Mouse (Mus musculus) large intestine, adult 2 months (tissue): Measurements from ENCODE around the gene Nedd4. TPM values are rescaled to one million over a fixed set of nuclear protein-coding genes. Genes with fewer than 3 reads are reported as not detected.
A peak's percentile ranks its signal among the peaks of the same experiment; 100 is the strongest.
"Not testable (repeated sequence)": the region's sequence is repeated elsewhere in the genome, so short reads cannot be mapped to it uniquely, and the experiment has no call there.

Experiments used
- DNase-seq: peaks from one replicate; pipeline ENCODE4 v3.0.0-alpha.2; 2012; ENCODE audit warnings: low read depth, low spot score
- WGBS: fragments of 180-500 bp; shearing (Covaris S2); methylation state at CpG from one replicate; pipeline ENCODE4 v1.1.7; 2018; 5-methylcytosine and 5-hydroxymethylcytosine counted together
- polyA plus RNA-seq: library from polyadenylated mRNA; depleted of rRNA; stranded (reverse); fragments of >200 nt; gene quantifications from 2 replicates; pipeline ENCODE4 v1.2.3, GENCODE M21; 2012; rRNA removed

Gene Nedd4
- 48.0 and 64.1 TPM in 2 replicates for polyA plus RNA-seq

GRCm38 (mm10) chr9:72661895-72662661 is at the start of gene Nedd4:
Gene Nedd4, plus strand, starts transcription at chr9:72662346.
- no peak for DNase-seq
- 1% methylated on average over 77 of the region's 83 CpGs for WGBS

GRCm38 (mm10) chr9:72613884-72614283 is 48.3 kb upstream of the Nedd4 start:
- DNase-seq = no peak
- WGBS = 65% methylated on average over 2 of the region's 2 CpGs

- DNase-seq = no peak
- 69% methylated on average over 6 of the region's 6 CpGs for WGBS
Measured at GRCm38 (mm10) chr9:72614786-72615480, 47.2 kb upstream of the Nedd4 start.

DNA sequence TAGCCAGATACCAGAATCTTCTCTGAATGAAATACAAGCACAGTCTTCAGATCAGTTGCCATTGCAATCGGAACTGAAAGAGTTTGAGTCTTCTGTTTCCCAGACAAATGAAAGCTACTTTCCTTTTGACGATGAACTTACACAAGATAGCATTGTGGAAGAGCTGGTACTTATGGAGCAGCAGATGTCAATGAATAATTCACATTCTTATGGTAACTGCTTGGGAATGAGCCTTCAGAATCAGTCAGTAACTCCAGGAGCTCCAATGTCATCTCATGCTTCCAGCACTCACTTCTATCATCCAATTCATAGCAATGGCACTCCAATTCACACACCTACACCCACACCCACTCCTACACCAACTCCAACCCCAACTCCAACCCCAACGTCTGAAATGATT is 44.1 kb upstream of the Nedd4 start:
- no peak for DNase-seq
- WGBS = 91% methylated on average over 3 of the region's 3 CpGs

DNA sequence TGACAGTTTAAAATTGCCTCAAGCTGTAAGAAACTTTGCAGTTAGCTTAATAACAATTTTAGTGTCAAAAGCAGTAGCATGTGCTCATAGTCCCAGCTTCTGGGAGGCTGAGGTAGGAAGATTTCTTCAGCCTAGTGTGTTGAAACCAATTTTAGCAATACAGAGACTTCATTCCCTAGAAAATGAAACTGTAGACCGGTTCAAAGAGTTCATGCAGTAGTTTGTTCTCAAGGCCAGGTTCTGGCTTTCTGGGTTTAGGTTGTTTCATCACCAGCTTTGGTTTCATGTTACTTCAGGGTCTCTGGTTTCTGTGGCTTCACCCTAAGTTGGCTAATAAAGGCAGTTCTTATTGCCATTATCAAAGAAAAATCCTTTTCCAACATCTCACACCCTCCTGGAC is 38.5 kb upstream of the Nedd4 start:
- no peak for DNase-seq
- WGBS = 84% methylated on average over 1 of the region's 1 CpGs

- WGBS = 48% methylated on average over 1 of the region's 1 CpGs
Measured at GRCm38 (mm10) chr9:72627598-72627997, 34.5 kb upstream of the Nedd4 start.

DNA sequence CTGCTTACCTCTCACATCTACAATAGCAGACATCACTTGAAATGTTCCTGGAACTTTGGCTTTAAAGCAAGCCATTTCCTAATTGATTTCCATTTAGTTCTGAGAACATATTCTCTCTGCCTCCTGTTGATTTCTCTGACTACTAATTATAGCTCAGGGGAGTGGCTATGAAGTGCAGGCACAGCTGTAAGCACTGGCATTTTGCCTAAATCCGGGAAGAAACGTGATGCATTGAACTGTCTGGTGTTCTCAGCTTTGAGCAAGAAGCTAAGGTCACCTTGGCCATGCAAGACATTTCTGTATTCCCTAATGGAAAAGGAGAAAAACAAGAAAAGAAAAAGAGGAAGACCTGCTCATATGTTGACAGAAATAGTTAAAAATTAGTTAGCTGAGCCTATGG is 33.6 kb upstream of the Nedd4 start:
- DNase-seq = peak; percentile 48
- WGBS = 0% methylated on average over 2 of the region's 2 CpGs

More at GRCm38 (mm10) chr9:72627598-72627997, 34.5 kb upstream of the Nedd4 start:
- no peak for DNase-seq

GRCm38 (mm10) chr9:72632198-72632597 is 29.9 kb upstream of the Nedd4 start:
- no peak for DNase-seq
- 61% methylated on average over 1 of the region's 1 CpGs for WGBS

DNA sequence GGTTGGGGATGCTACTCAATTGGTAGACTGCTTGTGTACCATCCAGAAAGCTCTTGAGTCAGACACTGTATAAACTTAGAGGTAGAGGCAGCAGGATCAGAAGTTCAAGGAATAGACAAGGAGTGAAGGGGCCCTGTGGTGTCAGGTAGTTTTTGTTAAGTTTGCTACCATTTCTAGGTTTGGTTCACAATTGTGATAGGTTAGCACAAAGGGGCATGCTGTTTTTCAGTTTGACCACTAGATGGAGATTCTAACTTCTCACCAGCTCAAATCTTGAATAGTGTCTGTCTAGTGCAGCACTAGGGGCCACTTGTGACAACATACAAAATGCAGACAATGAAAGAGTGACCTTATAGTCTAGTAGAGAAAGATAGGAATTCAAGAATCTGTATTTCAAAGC is 27.0 kb upstream of the Nedd4 start:
- DNase-seq = no peak

DNA sequence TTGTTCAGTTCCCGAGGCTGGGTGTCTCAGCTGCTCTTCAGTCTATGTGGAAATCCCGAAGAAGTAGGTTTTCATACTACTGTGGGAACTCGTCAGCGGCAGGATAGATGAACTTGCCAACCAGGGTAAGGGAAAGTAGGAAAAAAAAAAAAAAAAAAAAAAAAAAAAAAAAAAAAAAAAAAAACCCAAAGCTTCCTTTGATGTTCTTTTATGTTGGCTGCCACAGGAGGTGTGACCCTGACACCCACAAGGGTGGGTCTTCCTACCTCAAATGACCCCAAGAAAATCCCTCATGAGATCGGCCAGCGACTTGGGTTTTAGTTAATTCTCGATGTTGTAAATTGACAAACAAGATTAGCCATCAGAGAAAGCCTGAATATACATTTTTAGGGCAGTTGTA is 25.6 kb upstream of the Nedd4 start:
- DNase-seq = no peak
- 82% methylated on average over 7 of the region's 7 CpGs for WGBS

GRCm38 (mm10) chr9:72637243-72637642 is 24.9 kb upstream of the Nedd4 start:
- 88% methylated on average over 8 of the region's 8 CpGs for whole genome bisulfite sequencing
- no peak for DNase-seq

GRCm38 (mm10) chr9:72638951-72639842 is 22.9 kb upstream of the Nedd4 start:
- no peak for DNase-seq

DNA sequence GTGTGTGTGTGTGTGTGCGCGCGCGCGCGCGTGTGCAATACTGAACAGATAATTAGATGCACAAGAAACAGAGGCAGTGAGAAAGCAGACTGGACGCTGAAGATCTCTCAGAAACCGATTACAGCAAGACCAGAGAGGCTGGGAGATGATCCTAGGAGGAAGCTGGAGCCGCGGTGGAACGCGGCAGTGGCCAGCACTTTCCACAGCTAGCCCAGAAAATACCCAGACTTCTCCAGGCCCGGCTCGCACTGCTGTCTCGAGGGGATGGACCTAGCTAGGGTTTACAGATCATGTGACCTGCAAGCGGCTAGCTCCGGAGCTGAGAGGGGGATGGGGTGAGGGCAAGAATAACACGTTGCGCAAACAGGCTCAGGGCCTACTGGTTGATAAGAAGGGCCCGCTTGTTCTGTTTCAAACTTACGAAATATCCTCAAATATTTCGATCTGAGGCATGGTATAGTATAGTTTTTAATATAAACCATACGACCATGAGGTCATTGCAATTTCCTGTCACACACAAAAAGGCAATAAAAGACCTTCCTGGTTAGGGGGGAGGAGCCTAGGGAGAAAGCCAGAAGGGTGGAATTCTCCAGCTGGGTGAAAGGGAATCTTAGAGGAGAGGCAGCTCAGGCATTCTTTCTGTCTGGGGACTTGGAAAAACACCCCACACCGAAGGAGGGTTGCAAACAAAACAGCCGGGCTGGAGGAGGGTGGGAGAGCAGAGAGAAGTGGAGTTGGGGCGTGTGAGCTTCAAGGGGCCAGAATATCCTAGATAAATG is 22.1 kb upstream of the Nedd4 start:
- peak; percentile 81 for DNase-seq
- WGBS = 2% methylated on average over 27 of the region's 27 CpGs

More at GRCm38 (mm10) chr9:72638951-72639842, 22.9 kb upstream of the Nedd4 start:
- 47% methylated on average over 9 of the region's 9 CpGs for WGBS

GRCm38 (mm10) chr9:72640642-72641041 is 21.5 kb upstream of the Nedd4 start:
- 8% methylated on average over 7 of the region's 7 CpGs for WGBS
- DNase-seq = no peak

- no peak for DNase-seq
Measured at GRCm38 (mm10) chr9:72641093-72641680, 21.0 kb upstream of the Nedd4 start.

GRCm38 (mm10) chr9:72642756-72643447 is 19.2 kb upstream of the Nedd4 start:
- 66% methylated on average over 4 of the region's 4 CpGs for whole genome bisulfite sequencing

More at GRCm38 (mm10) chr9:72641093-72641680, 21.0 kb upstream of the Nedd4 start:
- 33% methylated on average over 6 of the region's 6 CpGs for WGBS

DNA sequence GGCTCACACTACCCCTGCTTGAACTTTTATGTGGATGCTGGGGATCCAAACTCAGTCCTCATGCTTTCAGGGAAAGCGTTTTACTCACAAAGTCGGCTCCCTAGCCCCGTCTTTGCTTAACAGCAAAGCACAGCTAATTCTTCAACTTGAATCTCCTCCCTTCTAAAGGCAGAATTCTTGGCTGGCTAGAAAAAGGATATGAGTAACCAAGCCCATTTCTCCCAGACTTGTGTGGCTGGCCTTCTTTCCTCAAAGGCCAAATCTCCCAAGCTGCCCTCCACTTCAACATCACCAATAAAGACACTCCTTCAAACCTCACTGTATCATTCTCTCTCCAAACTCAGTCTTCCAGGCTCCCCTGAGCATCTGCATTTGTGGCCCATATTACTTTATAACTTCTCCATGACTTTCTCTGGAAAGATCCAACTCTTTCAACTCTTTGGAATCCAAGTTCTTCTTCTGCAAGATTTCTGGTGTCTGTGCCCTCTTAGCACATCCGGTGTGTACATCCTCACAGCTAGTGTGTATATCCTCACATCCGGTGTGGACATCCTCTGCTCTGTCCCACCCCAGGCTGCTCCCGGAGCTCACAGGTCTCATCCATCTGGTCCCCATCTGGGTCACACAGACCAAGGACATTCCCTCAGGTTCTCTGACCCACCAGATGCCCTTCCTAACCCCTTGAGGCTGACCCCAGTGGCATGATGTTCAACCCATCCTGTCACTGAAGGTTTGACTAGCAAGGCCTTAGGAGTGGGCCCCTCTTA is 18.3 kb upstream of the Nedd4 start:
- DNase-seq = no peak
- WGBS = 65% methylated on average over 6 of the region's 6 CpGs

More at GRCm38 (mm10) chr9:72642756-72643447, 19.2 kb upstream of the Nedd4 start:
- DNase-seq = not testable (repeated sequence)
